Mouse (Mus musculus): ENCODE results near the gene Sprtn.

Gene Sprtn

GRCm38 (mm10) chr8:124905482-124905881 lies 7.8 kb downstream of the Sprtn start:
- no peak for DNase-seq

- no peak for DNase-seq
Measured at GRCm38 (mm10) chr8:124909936-124910335, 12.2 kb downstream of the Sprtn start.

- no peak for DNase-seq
Measured at GRCm38 (mm10) chr8:124910349-124910748, 12.7 kb downstream of the Sprtn start.

- DNase-seq = no peak
Measured at GRCm38 (mm10) chr8:124911938-124912872, 14.5 kb downstream of the Sprtn start.

- DNase-seq = no peak
Measured at GRCm38 (mm10) chr8:124914061-124914460, 16.4 kb downstream of the Sprtn start.

GRCm38 (mm10) chr8:124917741-124918484 lies 20.2 kb downstream of the Sprtn start:
- DNase-seq = no peak

- no peak for DNase-seq
Measured at GRCm38 (mm10) chr8:124921369-124922279, 23.9 kb downstream of the Sprtn start.

GRCm38 (mm10) chr8:124922490-124923089 lies 24.9 kb downstream of the Sprtn start:
- no peak for DNase-seq

- no peak for DNase-seq
Measured at GRCm38 (mm10) chr8:124923971-124924652, 26.4 kb downstream of the Sprtn start.

- no peak for DNase-seq
Measured at GRCm38 (mm10) chr8:124925544-124926266, 28.0 kb downstream of the Sprtn start.

GRCm38 (mm10) chr8:124926351-124926771 lies 28.7 kb downstream of the Sprtn start:
- DNase-seq = peak; percentile 33

GRCm38 (mm10) chr8:124929006-124929405 lies 31.3 kb downstream of the Sprtn start:
- no peak for DNase-seq

GRCm38 (mm10) chr8:124930086-124930485 lies 32.4 kb downstream of the Sprtn start:
- no peak for DNase-seq

GRCm38 (mm10) chr8:124930649-124931048 lies 33.0 kb downstream of the Sprtn start:
- DNase-seq = no peak

GRCm38 (mm10) chr8:124932435-124932834 lies 34.7 kb downstream of the Sprtn start:
- no peak for DNase-seq

- DNase-seq = no peak
Measured at GRCm38 (mm10) chr8:124935116-124935515, 37.4 kb downstream of the Sprtn start.

GRCm38 (mm10) chr8:124936699-124937098 lies 39.0 kb downstream of the Sprtn start:
- DNase-seq = no peak

GRCm38 (mm10) chr8:124937293-124937692 lies 39.6 kb downstream of the Sprtn start:
- DNase-seq = no peak

- no peak for DNase-seq
Measured at GRCm38 (mm10) chr8:124943801-124944200, 46.1 kb downstream of the Sprtn start.

GRCm38 (mm10) chr8:124944406-124944805 lies 46.7 kb downstream of the Sprtn start:
- no peak for DNase-seq

All from right cerebral cortex, postnatal 4 days (tissue).